Mouse (Mus musculus): ENCODE measurements around the gene Slc12a7.
A peak's percentile ranks its signal among the peaks of the same experiment; 100 is the strongest.
"Not testable (repeated sequence)": the region's sequence is repeated elsewhere in the genome, so short reads cannot be mapped to it uniquely, and the experiment has no call there.

The Slc12a7 gene

GRCm38 (mm10) chr13:73718225-73718624, 14.7 kb upstream of the Slc12a7 start:
- DNase-seq (ENCODE audit: low read depth) = peak; percentile 91

- DNase-seq (ENCODE audit: low read depth) = no peak
Measured at GRCm38 (mm10) chr13:73720241-73720640, 12.7 kb upstream of the Slc12a7 start.

- peak; percentile 55 for DNase-seq (ENCODE audit: low read depth)
Measured at GRCm38 (mm10) chr13:73723081-73723668, 9.7 kb upstream of the Slc12a7 start.

- no peak for DNase-seq (ENCODE audit: low read depth)
Measured at GRCm38 (mm10) chr13:73725315-73725714, 7.6 kb upstream of the Slc12a7 start.

GRCm38 (mm10) chr13:73727621-73728025, 5.3 kb upstream of the Slc12a7 start:
- peak; percentile 19 for DNase-seq (ENCODE audit: low read depth)

GRCm38 (mm10) chr13:73728633-73729032, 4.3 kb upstream of the Slc12a7 start:
- no peak for DNase-seq (ENCODE audit: low read depth)

GRCm38 (mm10) chr13:73730913-73731312, 2.0 kb upstream of the Slc12a7 start:
- DNase-seq (ENCODE audit: low read depth) = no peak

GRCm38 (mm10) chr13:73732235-73732634, 659 bp upstream of the Slc12a7 start:
- DNase-seq (ENCODE audit: low read depth) = no peak

GRCm38 (mm10) chr13:73734379-73734778, 1.5 kb downstream of the Slc12a7 start:
- no peak for DNase-seq (ENCODE audit: low read depth)

- DNase-seq (ENCODE audit: low read depth) = no peak
Measured at GRCm38 (mm10) chr13:73735270-73735669, 2.4 kb downstream of the Slc12a7 start.

GRCm38 (mm10) chr13:73735928-73736327, 3.0 kb downstream of the Slc12a7 start:
- DNase-seq (ENCODE audit: low read depth) = no peak

GRCm38 (mm10) chr13:73736943-73737342, 4.0 kb downstream of the Slc12a7 start:
- no peak for DNase-seq (ENCODE audit: low read depth)

GRCm38 (mm10) chr13:73740399-73740944, 7.6 kb downstream of the Slc12a7 start:
- DNase-seq (ENCODE audit: low read depth) = not testable (repeated sequence)

GRCm38 (mm10) chr13:73742944-73743343, 10.1 kb downstream of the Slc12a7 start:
- DNase-seq (ENCODE audit: low read depth) = no peak

- DNase-seq (ENCODE audit: low read depth) = no peak
Measured at GRCm38 (mm10) chr13:73743662-73744061, 10.8 kb downstream of the Slc12a7 start.

GRCm38 (mm10) chr13:73748663-73749440, 16.0 kb downstream of the Slc12a7 start:
- DNase-seq (ENCODE audit: low read depth) = no peak

GRCm38 (mm10) chr13:73750435-73750834, 17.5 kb downstream of the Slc12a7 start:
- no peak for DNase-seq (ENCODE audit: low read depth)

GRCm38 (mm10) chr13:73751284-73751683, 18.4 kb downstream of the Slc12a7 start:
- DNase-seq (ENCODE audit: low read depth) = no peak

- no peak for DNase-seq (ENCODE audit: low read depth)
Measured at GRCm38 (mm10) chr13:73755809-73756208, 22.9 kb downstream of the Slc12a7 start.

GRCm38 (mm10) chr13:73756916-73757315, 24.0 kb downstream of the Slc12a7 start:
- DNase-seq (ENCODE audit: low read depth) = no peak

GRCm38 (mm10) chr13:73757362-73757761, 24.5 kb downstream of the Slc12a7 start:
- DNase-seq (ENCODE audit: low read depth) = no peak

- DNase-seq (ENCODE audit: low read depth) = no peak
Measured at GRCm38 (mm10) chr13:73759596-73759995, 26.7 kb downstream of the Slc12a7 start.

GRCm38 (mm10) chr13:73760126-73760525, 27.2 kb downstream of the Slc12a7 start:
- DNase-seq (ENCODE audit: low read depth) = no peak

Data from NIH3T3 (cell line).